Mouse (Mus musculus): Measurements from ENCODE around the gene Rtp1. TPM values are rescaled to one million over a fixed set of nuclear protein-coding genes. Genes with fewer than 3 reads are reported as not detected.

The Rtp1 gene
- polyA plus RNA-seq, 1 experiment from 2014 or later = not detected

DNA sequence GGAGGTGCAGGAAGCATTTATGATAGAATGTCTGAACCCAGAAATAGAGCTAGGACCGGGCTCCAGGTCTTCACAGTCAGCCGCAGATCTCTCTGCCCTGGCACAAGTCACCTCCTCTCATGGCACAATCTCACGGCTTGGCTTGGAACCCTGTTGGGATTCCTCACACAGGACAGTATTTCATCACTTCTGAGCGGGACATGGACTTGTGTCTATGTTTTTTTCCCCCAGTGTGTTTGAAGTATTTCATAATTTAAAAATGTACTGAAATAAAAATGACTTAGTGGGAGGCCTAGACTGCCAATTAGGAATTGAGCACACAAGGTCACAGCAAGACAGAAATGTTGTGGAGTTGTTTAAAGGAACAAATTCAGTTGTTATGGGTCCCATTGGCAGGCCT, 15.3 kb downstream of the Rtp1 start:
- WGBS (ENCODE audit: insufficient replicate concordance) = 85% methylated on average over 4 of the region's 4 CpGs

DNA sequence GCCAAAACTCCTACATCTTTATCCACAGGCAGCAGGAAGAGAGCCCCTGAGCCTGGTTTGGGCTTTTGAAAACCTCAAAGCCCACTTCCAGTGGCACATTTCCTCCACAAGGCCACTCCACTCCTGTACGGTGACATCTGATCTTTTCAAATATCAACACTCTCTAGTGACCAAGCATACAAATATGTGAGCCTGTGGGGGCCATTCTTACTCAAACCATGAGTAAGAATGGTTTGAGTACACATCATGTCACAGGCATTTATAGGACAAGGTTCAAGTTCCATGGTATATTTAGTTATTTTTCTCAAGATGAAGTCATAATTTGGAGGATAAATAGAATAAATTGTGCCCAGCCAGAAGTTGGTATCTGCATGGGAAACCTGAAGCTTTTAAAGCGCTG, 21.0 kb downstream of the Rtp1 start:
- ATAC-seq (replicated peaks; ENCODE audit: insufficient number of reproducible peaks, low FRiP score, low TSS enrichment) = no peak
- Histone ChIP-seq H3K27ac (ENCODE audit: low read depth, low read length) (no peak overlapping the region), H3K4me3 (ENCODE audit: low read depth, low read length) (no peak overlapping the region), H3K36me3 (ENCODE audit: control insufficient read depth, insufficient read depth, low read length) (no peaks in the 10 kb centered on the region), H3K4me2 (no peak overlapping the region), H3K4me1 (ENCODE audit: control insufficient read depth, insufficient read depth, low read length) (no peaks in the 10 kb centered on the region), H3K27me3 (ENCODE audit: control insufficient read depth, insufficient read depth, low read length) (no peaks in the 10 kb centered on the region), H3K9me3 (replicated peaks; ENCODE audit: control insufficient read depth, low read length) (no peaks in the 10 kb centered on the region), H3K9ac (ENCODE audit: low read depth, low read length) (no peak overlapping the region)
- 70% methylated on average over 2 of the region's 2 CpGs for WGBS (ENCODE audit: insufficient replicate concordance)

More for the DNA sequence above, 15.3 kb downstream of the Rtp1 start:
- Histone ChIP-seq H3K4me2 (no peak overlapping the region), H3K9ac (ENCODE audit: low read depth, low read length) (no peak overlapping the region), H3K27me3 (ENCODE audit: control insufficient read depth, insufficient read depth, low read length) (no peaks in the 10 kb centered on the region), H3K4me3 (ENCODE audit: low read depth, low read length) (no peak overlapping the region), H3K4me1 (ENCODE audit: control insufficient read depth, insufficient read depth, low read length) (no peaks in the 10 kb centered on the region), H3K9me3 (replicated peaks; ENCODE audit: control insufficient read depth, low read length) (no peaks in the 10 kb centered on the region), H3K27ac (ENCODE audit: low read depth, low read length) (no peak overlapping the region), H3K36me3 (ENCODE audit: control insufficient read depth, insufficient read depth, low read length) (no peaks in the 10 kb centered on the region)
- no peak for ATAC-seq (replicated peaks; ENCODE audit: insufficient number of reproducible peaks, low FRiP score, low TSS enrichment)

DNA sequence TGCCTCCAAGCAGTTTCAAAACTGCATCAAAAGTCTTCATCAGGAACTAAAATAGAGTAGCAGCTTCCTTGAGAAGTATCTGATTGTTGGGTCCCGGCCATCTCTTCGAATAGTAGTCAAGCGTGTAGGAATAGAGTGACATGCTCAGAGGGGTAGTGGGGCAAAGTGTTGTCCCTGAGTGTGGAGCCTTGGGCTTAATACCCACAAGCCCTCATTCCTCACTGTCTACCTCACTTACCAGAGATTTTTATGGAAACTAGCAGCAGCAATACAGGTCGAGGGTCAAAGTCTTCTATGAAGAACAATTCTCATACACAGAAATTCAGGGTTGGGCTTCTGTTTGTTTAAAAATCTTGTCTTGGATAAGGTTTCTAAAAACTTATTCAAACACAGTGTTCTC, 21.9 kb downstream of the Rtp1 start:
- Histone ChIP-seq H3K36me3 (ENCODE audit: control insufficient read depth, insufficient read depth, low read length) (no peaks in the 10 kb centered on the region), H3K27ac (ENCODE audit: low read depth, low read length) (no peak overlapping the region)

DNA sequence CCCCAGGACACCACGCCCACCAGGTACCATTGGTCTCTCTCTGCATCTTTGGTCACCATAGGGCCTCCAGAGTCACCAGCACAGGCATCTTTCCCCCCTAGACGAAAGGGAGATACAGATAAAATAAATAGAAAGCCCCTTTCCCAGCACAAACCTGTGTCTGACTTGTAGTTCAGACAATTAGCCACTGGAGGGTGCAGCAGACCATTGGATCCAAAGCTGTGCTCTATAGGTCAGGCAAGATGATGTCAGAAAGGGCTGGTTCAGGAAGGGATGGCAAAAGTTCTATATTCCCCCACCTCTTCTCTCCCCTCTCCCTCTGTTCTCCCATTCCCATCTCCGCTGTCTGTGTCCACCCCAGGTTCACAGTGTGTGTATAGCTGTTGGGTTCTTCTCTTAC, 23.5 kb downstream of the Rtp1 start:
- Histone ChIP-seq H3K27me3 (ENCODE audit: control insufficient read depth, insufficient read depth, low read length) (no peaks in the 10 kb centered on the region), H3K36me3 (ENCODE audit: control insufficient read depth, insufficient read depth, low read length) (no peaks in the 10 kb centered on the region), H3K9me3 (replicated peaks; ENCODE audit: control insufficient read depth, low read length) (no peaks in the 10 kb centered on the region), H3K9ac (ENCODE audit: low read depth, low read length) (no peak overlapping the region), H3K4me2 (no peak overlapping the region), H3K4me3 (ENCODE audit: low read depth, low read length) (no peak overlapping the region), H3K27ac (ENCODE audit: low read depth, low read length) (no peak overlapping the region), H3K4me1 (ENCODE audit: control insufficient read depth, insufficient read depth, low read length) (no peaks in the 10 kb centered on the region)
- ATAC-seq (replicated peaks; ENCODE audit: insufficient number of reproducible peaks, low FRiP score, low TSS enrichment) = no peak
- 20% methylated on average over 3 of the region's 3 CpGs for WGBS (ENCODE audit: insufficient replicate concordance)

More for the DNA sequence above, 21.9 kb downstream of the Rtp1 start:
- no peak overlapping the region for H3K9ac ChIP-seq (ENCODE audit: low read depth, low read length)
- no peak overlapping the region for H3K4me3 ChIP-seq (ENCODE audit: low read depth, low read length)
- no peak for ATAC-seq (replicated peaks; ENCODE audit: insufficient number of reproducible peaks, low FRiP score, low TSS enrichment)
- 80% methylated on average over 4 of the region's 4 CpGs for WGBS (ENCODE audit: insufficient replicate concordance)
- H3K9me3 ChIP-seq (replicated peaks; ENCODE audit: control insufficient read depth, low read length) = no peaks in the 10 kb centered on the region
- H3K4me1 ChIP-seq (ENCODE audit: control insufficient read depth, insufficient read depth, low read length) = no peaks in the 10 kb centered on the region
- H3K27me3 ChIP-seq (ENCODE audit: control insufficient read depth, insufficient read depth, low read length) = no peaks in the 10 kb centered on the region
- no peak overlapping the region for H3K4me2 ChIP-seq

DNA sequence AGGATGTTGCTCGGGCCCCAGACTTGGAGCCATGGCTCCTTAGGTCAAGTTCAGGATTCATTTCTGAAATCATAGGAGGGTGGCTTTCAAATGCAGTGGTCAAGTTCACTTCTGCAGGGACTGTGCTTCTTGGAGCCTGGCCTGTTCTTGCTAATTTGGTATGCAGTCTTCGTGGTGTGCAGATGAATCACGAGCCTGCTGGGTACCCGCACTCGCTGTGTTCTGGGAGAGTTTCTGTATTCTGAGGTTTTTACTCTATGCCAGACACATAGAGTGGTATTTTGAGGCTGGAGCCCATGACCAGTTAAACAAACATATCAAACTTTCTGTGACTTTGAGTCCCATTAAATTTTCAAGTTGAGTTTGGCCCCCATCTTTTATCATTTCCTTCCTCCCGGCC, 25.4 kb downstream of the Rtp1 start:
- 73% methylated on average over 6 of the region's 6 CpGs for WGBS (ENCODE audit: insufficient replicate concordance)
- Histone ChIP-seq H3K4me1 (ENCODE audit: control insufficient read depth, insufficient read depth, low read length) (no peaks in the 10 kb centered on the region), H3K4me2 (no peak overlapping the region), H3K9me3 (replicated peaks; ENCODE audit: control insufficient read depth, low read length) (no peaks in the 10 kb centered on the region), H3K27me3 (ENCODE audit: control insufficient read depth, insufficient read depth, low read length) (no peaks in the 10 kb centered on the region), H3K4me3 (ENCODE audit: low read depth, low read length) (no peak overlapping the region), H3K27ac (ENCODE audit: low read depth, low read length) (no peak overlapping the region), H3K36me3 (ENCODE audit: control insufficient read depth, insufficient read depth, low read length) (no peaks in the 10 kb centered on the region), H3K9ac (ENCODE audit: low read depth, low read length) (no peak overlapping the region)
- ATAC-seq (replicated peaks; ENCODE audit: insufficient number of reproducible peaks, low FRiP score, low TSS enrichment) = no peak

DNA sequence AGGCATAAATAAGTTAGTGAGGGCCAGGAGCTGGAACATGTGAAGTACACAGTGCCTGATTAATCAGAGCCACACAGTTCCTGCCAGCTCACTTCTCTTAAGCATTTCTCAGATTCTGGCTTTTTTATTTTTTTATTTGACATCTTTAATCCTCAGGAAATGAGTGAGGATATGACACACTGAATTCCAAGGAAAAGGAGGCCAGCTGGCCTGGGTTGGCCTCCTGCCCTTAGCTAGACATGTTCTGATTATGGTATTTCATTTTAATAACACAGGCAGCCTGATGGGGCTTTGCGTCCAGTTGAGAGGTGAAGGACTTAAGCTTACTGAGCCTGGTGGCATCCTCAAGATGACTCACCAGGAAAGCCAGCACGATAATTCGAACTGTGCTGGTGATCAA, 27.6 kb downstream of the Rtp1 start:
- H3K4me1 ChIP-seq (ENCODE audit: control insufficient read depth, insufficient read depth, low read length) = no peaks in the 10 kb centered on the region
- no peak for ATAC-seq (replicated peaks; ENCODE audit: insufficient number of reproducible peaks, low FRiP score, low TSS enrichment)
- H3K9ac ChIP-seq (ENCODE audit: low read depth, low read length) = no peak overlapping the region
- H3K9me3 ChIP-seq (replicated peaks; ENCODE audit: control insufficient read depth, low read length) = no peaks in the 10 kb centered on the region
- no peaks in the 10 kb centered on the region for H3K27me3 ChIP-seq (ENCODE audit: control insufficient read depth, insufficient read depth, low read length)
- H3K36me3 ChIP-seq (ENCODE audit: control insufficient read depth, insufficient read depth, low read length) = no peaks in the 10 kb centered on the region
- H3K27ac ChIP-seq (ENCODE audit: low read depth, low read length) = no peak overlapping the region
- no peak overlapping the region for H3K4me2 ChIP-seq
- no peak overlapping the region for H3K4me3 ChIP-seq (ENCODE audit: low read depth, low read length)
- 63% methylated on average over 3 of the region's 3 CpGs for WGBS (ENCODE audit: insufficient replicate concordance)

DNA sequence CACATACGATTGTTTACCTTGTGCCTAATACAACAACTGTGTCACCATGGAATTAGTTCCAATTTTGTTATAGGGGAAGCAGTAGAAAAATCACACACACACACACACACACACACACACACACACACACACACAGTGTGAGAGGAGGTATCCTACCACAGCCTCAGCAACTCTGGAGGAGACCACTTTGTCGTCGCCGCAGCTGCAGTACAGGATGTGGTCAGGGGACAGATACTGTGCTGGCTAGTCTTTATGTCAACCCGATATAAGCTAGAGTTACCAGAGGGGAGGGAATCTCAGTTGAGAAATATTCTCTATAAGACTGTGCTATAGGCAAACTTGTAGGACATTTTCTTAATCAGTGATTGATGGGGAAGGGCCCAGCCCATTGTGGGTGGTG, 28.4 kb downstream of the Rtp1 start:
- H3K36me3 ChIP-seq (ENCODE audit: control insufficient read depth, insufficient read depth, low read length) = no peaks in the 10 kb centered on the region
- no peak overlapping the region for H3K27ac ChIP-seq (ENCODE audit: low read depth, low read length)
- 81% methylated on average over 5 of the region's 5 CpGs for WGBS (ENCODE audit: insufficient replicate concordance)
- no peaks in the 10 kb centered on the region for H3K4me1 ChIP-seq (ENCODE audit: control insufficient read depth, insufficient read depth, low read length)
- H3K4me3 ChIP-seq (ENCODE audit: low read depth, low read length) = no peak overlapping the region
- no peaks in the 10 kb centered on the region for H3K27me3 ChIP-seq (ENCODE audit: control insufficient read depth, insufficient read depth, low read length)
- ATAC-seq (replicated peaks; ENCODE audit: insufficient number of reproducible peaks, low FRiP score, low TSS enrichment) = no peak
- no peak overlapping the region for H3K4me2 ChIP-seq
- H3K9ac ChIP-seq (ENCODE audit: low read depth, low read length) = no peak overlapping the region
- no peaks in the 10 kb centered on the region for H3K9me3 ChIP-seq (replicated peaks; ENCODE audit: control insufficient read depth, low read length)

DNA sequence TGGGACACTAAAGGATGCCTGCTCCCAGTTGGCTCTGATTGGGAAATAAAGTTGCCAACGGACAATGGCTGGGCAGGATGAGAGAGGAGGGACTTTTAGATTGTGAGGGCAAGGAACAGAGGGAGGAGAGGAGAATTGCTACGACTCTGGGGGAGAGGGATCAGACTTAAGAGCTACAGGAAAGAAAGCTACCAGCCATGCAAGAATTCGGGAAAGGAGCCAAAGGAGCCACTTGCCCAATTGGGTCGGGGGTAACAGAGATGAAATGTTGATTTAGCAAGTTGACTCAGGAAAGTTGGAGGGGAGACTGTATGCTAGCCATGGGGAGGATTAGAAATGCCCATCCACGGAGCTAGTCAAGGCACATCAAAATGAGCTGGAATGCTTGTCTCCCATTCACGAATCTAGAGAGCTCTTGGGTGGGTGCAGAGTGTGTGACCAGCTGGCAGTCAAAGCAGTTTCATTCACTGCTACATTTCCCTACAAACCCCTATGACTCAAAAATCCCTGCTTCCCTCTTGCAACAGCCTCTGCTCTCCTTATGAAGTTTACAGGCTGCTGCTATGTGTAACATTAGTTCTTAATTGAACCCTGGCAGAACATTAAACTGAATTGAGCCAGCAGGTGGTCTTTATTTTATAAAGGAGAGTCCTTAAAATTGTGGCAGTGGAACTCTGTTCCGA, 30.1 kb downstream of the Rtp1 start:
- H3K4me2 ChIP-seq = no peak overlapping the region
- H3K27me3 ChIP-seq (ENCODE audit: control insufficient read depth, insufficient read depth, low read length) = no peaks in the 10 kb centered on the region
- no peaks in the 10 kb centered on the region for H3K9me3 ChIP-seq (replicated peaks; ENCODE audit: control insufficient read depth, low read length)
- no peak for ATAC-seq (replicated peaks; ENCODE audit: insufficient number of reproducible peaks, low FRiP score, low TSS enrichment)
- no peak overlapping the region for H3K27ac ChIP-seq (ENCODE audit: low read depth, low read length)
- 51% methylated on average over 7 of the region's 7 CpGs for WGBS (ENCODE audit: insufficient replicate concordance)
- no peak overlapping the region for H3K9ac ChIP-seq (ENCODE audit: low read depth, low read length)
- no peaks in the 10 kb centered on the region for H3K4me1 ChIP-seq (ENCODE audit: control insufficient read depth, insufficient read depth, low read length)
- no peak overlapping the region for H3K4me3 ChIP-seq (ENCODE audit: low read depth, low read length)
- H3K36me3 ChIP-seq (ENCODE audit: control insufficient read depth, insufficient read depth, low read length) = no peaks in the 10 kb centered on the region

DNA sequence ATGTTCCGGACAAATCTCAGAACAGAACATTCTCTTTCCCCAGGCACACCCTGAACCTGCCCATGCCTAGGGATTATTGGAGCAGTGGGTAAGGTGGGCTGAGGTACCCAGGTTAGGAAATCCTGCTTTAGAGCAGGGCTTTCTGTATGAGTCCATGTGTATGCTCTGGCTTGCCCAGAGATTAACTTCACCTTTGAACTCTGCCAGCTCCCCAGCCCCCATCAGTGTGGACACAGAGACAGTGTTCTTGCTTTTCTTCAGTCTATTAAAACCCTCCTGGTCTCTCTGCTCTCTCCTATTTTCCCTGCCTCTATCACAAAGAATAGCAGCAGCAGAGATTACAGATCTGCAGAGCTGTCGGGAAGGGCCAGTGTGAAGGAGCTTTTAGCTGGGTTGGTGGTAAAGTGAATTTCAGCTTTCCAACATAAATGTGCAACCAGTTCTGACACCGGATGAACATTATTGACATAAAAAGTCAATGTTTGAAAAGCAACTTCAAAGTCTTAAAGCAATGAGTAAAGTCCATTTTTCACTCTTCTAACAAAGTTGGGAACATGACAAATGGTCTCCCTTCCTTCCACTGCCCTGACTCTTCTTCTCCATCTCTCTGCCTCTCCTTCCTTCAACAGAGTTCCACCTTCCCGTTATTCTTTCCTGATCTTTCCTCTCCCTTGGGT, 34.9 kb downstream of the Rtp1 start:
- WGBS (ENCODE audit: insufficient replicate concordance) = 63% methylated on average over 4 of the region's 4 CpGs
- H3K9ac ChIP-seq (ENCODE audit: low read depth, low read length) = no peak overlapping the region
- H3K27me3 ChIP-seq (ENCODE audit: control insufficient read depth, insufficient read depth, low read length) = no peaks in the 10 kb centered on the region
- H3K4me1 ChIP-seq (ENCODE audit: control insufficient read depth, insufficient read depth, low read length) = no peaks in the 10 kb centered on the region
- no peak for ATAC-seq (replicated peaks; ENCODE audit: insufficient number of reproducible peaks, low FRiP score, low TSS enrichment)
- H3K27ac ChIP-seq (ENCODE audit: low read depth, low read length) = no peak overlapping the region
- no peaks in the 10 kb centered on the region for H3K9me3 ChIP-seq (replicated peaks; ENCODE audit: control insufficient read depth, low read length)
- H3K36me3 ChIP-seq (ENCODE audit: control insufficient read depth, insufficient read depth, low read length) = no peaks in the 10 kb centered on the region
- H3K4me2 ChIP-seq = no peak overlapping the region
- H3K4me3 ChIP-seq (ENCODE audit: low read depth, low read length) = no peak overlapping the region
